Mouse (Mus musculus) C2C12 (cell line): ENCODE measurements around the gene Sema4d.

Experiments used
- CTCF ChIP-seq: IDR thresholded peaks from one replicate; pipeline ENCODE4 v1.5.1; 2011; ENCODE audit not compliant: control insufficient read depth, insufficient read depth, insufficient read length
- MAX ChIP-seq: IDR thresholded peaks from one replicate; pipeline ENCODE4 v1.6.1; 2011; ENCODE audit warnings: mild to moderate bottlenecking, control low read depth
- MYOD1 ChIP-seq: IDR thresholded peaks from one replicate; pipeline ENCODE4 v1.6.1; 2011; ENCODE audit warnings: low read depth; ENCODE audit not compliant: control insufficient read depth, insufficient read length
- MYOG ChIP-seq: IDR thresholded peaks from one replicate; pipeline ENCODE4 v1.6.1; 2011; ENCODE audit not compliant: control insufficient read depth, insufficient read length; ENCODE audit errors: extremely low read depth
- USF1 ChIP-seq: IDR thresholded peaks from one replicate; pipeline ENCODE4 v1.6.1; 2011; ENCODE audit warnings: low read depth, mild to moderate bottlenecking, control low read depth, moderate library complexity

GRCm38 (mm10) chr13:51833611-51834010 is 40.1 kb upstream of the Sema4d start:
- TF ChIP-seq CTCF, result no peak
- no peak for TF ChIP-seq USF1
- TF ChIP-seq MYOG, result no peak
- no peak for TF ChIP-seq MYOD1
- no peak for TF ChIP-seq MAX
